Mouse (Mus musculus) thymus, postnatal 25 days (tissue): Measurements from ENCODE around the gene Olfr1445.

Experiments used
- DNase-seq: peaks from one replicate; pipeline ENCODE4 v3.0.0; 2022

Olfr1445 gene

DNA sequence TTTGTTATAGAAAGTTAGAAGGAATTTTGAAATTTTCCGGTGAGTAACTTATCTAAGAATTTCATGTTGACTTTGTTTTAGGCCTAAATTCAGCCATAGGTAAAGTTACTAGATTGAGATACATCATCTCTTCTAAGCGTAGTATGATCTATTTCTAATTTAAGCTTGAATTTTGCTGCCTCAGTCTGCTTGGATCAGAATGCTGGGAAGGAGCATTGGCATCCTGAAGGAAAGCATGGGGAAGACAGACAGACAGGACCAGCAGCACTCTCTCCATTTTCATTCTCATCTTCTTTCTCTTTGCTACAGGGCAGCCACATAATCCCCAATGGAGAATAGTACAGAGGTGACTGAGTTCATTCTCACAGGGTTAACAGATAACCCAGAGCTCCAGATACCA is at the start of gene Olfr1445:
Gene Olfr1445 (plus strand): TSS at position 301 of the 400 bp plus-strand sequence.
- no peak for DNase-seq

DNA sequence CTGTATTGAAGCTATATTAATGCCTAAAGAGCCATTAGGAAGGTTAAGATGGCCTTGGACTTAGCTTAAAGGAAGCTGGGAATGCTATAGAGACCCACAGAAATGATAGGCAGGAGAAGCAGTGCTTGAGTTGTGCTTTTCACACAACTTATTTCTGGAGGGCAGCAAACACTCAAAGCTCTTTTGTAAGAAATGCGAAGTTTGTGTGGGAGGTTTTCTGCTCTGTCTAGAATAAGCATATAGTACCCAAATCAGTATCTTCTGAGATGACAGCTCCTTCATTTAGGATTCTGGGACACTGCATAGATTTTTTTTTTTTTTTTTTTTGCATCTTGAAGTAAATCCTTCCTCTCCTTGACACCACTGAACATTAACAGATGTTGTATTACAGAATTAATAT is 45.1 kb upstream of the Olfr1445 start:
- no peak for DNase-seq

DNA sequence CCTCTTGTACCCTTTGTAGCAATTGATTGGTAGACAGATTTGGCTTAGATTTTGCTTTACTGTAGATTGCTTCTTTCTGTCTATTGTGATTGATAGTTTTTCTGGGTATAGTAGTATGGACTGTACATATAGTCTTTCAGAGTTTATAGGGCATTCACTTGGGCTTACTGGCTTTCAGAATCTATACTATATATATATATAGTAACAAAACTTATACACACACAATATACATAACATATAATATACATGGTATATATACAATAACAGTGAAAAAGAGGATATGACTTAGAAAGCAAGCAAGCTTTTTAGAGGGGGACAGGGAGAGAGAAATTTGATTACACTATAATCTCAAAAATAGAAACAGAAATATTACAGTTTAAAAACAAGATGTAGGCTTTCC is 37.3 kb upstream of the Olfr1445 start, which contains the start of gene Gm5244:
Gene Gm5244 (plus strand): TSS at position 301 of the 400 bp plus-strand sequence.
- no peak for DNase-seq

DNA sequence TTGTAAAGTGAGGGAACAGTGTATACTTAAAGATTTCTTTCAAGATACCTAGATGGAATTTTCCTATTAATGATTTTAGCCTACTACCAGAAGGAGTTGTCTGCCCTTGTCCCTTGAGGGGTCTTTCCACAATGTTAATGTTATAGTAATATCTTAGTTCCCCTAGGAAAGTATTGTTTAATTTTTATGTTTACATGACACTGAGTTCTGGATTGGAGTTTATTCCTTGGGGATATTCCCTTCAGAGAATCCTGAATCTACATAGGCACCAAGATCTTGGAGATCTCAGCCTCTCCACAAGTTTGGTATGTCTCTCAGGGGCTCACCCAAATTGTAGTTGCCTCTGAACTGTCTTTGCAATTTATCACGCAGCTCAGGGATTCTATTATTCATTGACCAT is 26.7 kb upstream of the Olfr1445 start, which contains the start of gene Olfr1444:
Gene Olfr1444 (plus strand): TSS at position 301 of the 400 bp plus-strand sequence.
- DNase-seq = no peak

DNA sequence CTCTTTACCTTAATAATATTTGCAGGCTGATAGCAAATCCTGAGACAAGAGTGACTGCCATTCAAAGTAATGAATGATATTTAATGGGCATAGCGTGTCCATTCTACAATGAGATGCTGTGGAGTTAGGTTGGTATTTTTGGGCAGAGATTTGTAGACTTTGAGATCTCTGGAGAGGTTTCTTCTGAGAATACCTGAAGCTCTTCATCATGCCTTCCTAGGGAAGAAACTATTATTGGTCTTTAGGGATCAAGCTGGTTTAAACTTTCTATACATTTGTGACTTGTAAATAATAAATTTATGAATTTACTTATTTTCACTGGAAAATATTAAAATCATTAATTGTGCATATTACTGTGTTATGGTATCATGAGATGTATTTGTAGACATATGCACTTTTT is 9.8 kb downstream of the Olfr1445 start, which contains the start of gene Olfr1446:
Gene Olfr1446 (minus strand): TSS at position 101 of the 400 bp plus-strand sequence.
- no peak for DNase-seq

DNA sequence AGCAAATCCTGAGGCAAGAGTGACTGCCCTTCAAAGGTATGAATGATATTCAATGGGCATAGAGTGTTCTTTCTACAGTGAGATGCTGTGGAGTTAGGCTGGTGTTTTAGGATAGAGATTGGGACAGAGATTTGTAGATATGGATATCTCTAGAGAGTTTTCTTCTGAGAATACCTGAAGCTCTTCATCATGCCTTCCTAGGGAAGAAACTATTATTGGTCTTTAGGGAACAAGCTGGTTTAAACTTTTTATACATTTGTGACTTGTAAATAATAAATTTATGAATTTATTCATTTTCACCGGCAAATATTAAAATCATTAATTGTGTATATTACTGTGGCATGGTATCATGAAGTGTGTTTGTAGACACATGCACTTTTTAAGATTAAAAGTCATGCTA is 20.0 kb downstream of the Olfr1445 start, which contains the start of gene Olfr1447:
Gene Olfr1447 (minus strand): TSS at position 101 of the 400 bp plus-strand sequence.
- no peak for DNase-seq

DNA sequence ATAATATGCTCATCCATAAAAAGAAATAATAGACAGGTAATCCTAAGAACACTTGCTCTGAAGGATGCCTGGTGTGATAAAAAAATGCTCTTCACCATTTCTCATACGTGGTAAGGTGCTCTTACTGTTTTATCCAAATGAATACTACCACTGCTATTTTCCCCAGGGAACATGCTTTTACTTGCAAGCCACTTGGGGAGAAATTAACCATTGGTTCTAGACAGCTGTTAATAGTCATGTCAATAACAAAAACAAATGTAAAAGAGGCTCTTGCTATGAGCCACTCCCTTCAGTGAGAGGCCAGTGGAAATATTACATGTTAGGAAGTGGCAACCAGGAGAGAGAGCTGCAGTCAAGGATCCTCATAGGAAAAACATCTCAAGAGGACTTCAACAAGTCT is 40.7 kb downstream of the Olfr1445 start, which contains the start of gene Olfr1448:
Gene Olfr1448 (minus strand): TSS at position 101 of the 400 bp plus-strand sequence.
- DNase-seq = no peak

DNA sequence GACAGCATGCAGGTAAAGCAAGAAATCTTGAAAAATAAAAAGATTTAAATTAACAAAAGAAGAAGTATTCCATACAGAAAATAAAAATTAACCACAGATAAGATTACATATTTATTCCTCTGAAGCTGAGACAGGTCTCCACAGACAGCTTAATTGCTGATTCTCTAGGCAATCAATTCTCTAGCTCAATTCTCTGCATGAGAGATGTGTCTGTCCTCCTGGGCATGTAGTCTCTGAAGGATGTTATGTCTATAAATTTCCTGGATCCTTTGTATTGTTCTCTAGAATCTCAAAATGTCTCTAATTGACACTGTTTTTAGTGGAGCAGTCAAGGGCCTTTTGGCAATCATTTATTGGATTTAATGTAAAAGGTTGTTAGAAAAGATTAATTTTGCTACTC is 46.9 kb downstream of the Olfr1445 start, which contains the start of gene Olfr1449:
Gene Olfr1449 (plus strand): TSS at position 301 of the 400 bp plus-strand sequence.
- no peak for DNase-seq
